Mouse (Mus musculus) C2C12 (cell line): ENCODE results near the gene Pole.

Experiments used
- CEBPB ChIP-seq: IDR thresholded peaks from one replicate; pipeline ENCODE4 v1.6.1; 2011; ENCODE audit warnings: low read depth, mild to moderate bottlenecking, control low read depth, moderate library complexity
- CTCF ChIP-seq: IDR thresholded peaks from one replicate; pipeline ENCODE4 v1.5.1; 2011; ENCODE audit not compliant: control insufficient read depth, insufficient read depth, insufficient read length
- FOSL1 ChIP-seq: IDR thresholded peaks from one replicate; pipeline ENCODE4 v1.8.0; 2011; ENCODE audit warnings: mild to moderate bottlenecking, low read length; ENCODE audit not compliant: poor library complexity, insufficient read depth, severe bottlenecking
- MAX ChIP-seq: IDR thresholded peaks from one replicate; pipeline ENCODE4 v1.6.1; 2011; ENCODE audit warnings: mild to moderate bottlenecking, control low read depth
- MYOD1 ChIP-seq: IDR thresholded peaks from one replicate; pipeline ENCODE4 v1.6.1; 2011; ENCODE audit warnings: low read depth; ENCODE audit not compliant: control insufficient read depth, insufficient read length
- MYOG ChIP-seq: IDR thresholded peaks from one replicate; pipeline ENCODE4 v1.6.1; 2011; ENCODE audit not compliant: control insufficient read depth, insufficient read length; ENCODE audit errors: extremely low read depth
- USF1 ChIP-seq: IDR thresholded peaks from one replicate; pipeline ENCODE4 v1.6.1; 2011; ENCODE audit warnings: low read depth, mild to moderate bottlenecking, control low read depth, moderate library complexity

DNA sequence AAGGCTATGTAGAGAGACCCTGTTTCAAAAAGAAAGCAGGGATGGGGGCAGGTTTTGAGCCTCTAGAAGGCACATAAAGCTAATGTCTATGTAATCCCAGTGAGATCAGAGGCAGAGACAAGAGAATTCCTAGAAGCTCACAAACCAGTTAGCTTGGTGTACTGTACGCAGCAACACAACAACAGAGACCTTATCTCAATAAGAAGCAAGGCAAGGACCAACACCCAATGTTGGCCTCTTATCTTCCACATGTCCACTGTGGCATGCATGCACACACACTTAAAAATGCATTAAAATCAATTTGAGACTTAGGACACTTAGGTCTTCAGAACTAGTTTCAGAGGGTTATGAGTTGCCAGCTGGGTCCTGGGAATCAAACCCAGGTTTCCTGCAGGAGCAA is 5.5 kb downstream of the Pole start:
- TF ChIP-seq CTCF (no peak), MYOD1 (no peak), MAX (no peak), USF1 (no peak), CEBPB (no peak), MYOG (no peak), FOSL1 (no peak)
